Mouse (Mus musculus) kidney, adult 9 months (tissue): Measurements from ENCODE around the gene Arntl.
A peak's percentile ranks its signal among the peaks of the same experiment; 100 is the strongest.

ENCODE experiments used
- DNase-seq: peaks from one replicate; pipeline ENCODE4 v3.0.0; 2022

The Arntl gene

DNA sequence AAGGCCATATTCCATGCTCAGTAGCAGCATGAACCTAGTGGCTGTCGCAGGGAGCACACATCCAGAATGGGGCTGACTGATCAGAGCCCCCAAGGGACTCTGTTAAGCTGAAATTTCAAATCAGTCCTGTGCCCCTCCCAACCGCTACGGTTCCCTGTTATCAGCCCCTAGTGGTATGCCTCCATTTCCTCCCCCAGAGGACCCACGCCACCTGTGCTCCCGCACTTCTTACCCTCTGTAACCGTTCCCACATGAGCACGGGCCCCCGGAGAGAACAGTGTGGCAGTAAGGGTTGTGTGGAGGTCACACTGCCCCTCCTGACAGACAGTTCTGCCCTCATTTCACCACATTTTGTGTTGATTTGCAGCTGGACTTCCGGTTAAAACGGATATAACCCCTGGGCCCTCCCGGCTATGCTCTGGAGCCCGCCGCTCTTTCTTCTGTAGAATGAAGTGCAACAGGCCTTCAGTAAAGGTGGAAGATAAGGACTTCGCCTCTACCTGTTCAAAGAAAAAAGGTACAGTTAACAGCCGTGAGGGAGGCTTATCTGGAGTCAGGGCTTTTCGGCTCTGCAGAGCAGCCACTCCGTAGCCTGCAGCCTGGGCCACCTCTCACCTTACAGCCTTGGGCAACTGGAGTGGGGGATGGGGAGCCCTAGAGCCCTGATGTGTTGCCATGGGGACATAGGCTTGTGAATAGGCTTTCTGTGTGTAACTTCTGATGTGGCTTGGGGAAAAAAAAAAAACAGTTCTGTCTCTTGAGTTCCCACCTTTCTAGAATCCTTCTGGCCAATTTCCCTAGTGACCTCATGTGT, 88.0 kb downstream of the Arntl start:
- DNase-seq: no peak

DNA sequence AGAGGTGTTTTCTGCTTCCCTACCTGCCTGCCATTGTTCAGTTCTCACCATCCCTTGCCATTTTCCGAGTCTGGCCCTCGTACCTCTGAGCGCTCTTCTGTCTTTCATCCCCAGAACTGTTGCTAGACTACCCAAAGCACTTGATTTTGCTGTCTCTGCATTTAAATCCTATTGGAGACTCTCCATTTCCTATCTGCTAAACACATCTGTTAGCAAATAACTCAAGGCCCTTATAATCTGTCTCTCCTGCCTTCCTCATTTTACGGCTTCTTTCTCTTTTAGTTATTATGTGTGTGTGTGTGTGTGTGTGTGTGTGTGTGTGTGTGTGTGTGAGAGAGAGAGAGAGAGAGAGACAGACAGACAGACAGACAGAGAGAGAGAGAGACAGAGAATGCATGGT, 90.5 kb downstream of the Arntl start:
- no peak for DNase-seq

- no peak for DNase-seq
These were observed 102.9 kb downstream of the Arntl start for GRCm38 (mm10) chr7:113310136-113310535.

GRCm38 (mm10) chr7:113311784-113312183, 104.5 kb downstream of the Arntl start:
- DNase-seq: peak; percentile 51

DNA sequence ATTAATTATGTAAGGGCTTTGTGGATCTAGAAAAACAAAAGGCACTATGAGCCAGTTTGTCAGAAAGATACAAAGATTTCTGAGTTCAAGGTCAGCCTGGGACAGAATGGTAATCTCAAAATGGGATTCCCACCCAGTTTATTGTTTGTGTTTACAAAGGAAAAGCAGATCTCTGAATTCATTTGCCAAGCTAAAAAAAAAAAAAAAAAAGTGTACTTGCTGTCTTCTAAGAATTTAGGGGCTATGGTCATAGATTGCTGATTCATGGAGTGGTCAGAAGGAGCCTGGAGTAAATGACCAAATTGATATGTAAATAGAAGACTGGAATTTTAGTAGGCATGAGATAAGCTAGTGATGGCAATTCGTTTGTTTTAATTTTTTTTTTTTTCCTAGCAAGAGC, 112.9 kb downstream of the Arntl start:
- DNase-seq: no peak

DNA sequence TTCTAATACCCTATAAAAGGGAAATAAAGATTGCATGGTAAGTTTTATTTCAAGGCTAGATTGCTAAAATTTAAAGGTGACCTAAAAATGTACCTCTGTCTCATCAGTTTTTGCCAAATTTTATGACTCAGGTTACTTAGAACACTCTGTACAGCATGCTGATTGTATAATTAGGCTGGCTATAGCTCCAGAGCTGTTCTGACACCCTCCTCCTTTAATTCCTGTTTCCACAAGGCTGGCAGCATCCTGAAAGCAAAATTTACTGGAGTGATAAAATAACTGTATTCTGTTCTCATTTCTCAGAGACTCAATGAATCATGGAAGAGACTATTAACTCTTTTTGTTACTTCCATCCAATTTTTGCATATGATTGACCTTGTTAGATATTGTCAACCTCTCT, 126.8 kb downstream of the Arntl start:
- no peak for DNase-seq

- DNase-seq: no peak
These were observed 128.0 kb downstream of the Arntl start for GRCm38 (mm10) chr7:113335250-113335649.

- DNase-seq: no peak
These were observed 140.0 kb downstream of the Arntl start for GRCm38 (mm10) chr7:113347271-113347670.

GRCm38 (mm10) chr7:113347694-113348093, 140.4 kb downstream of the Arntl start:
- no peak for DNase-seq

DNA sequence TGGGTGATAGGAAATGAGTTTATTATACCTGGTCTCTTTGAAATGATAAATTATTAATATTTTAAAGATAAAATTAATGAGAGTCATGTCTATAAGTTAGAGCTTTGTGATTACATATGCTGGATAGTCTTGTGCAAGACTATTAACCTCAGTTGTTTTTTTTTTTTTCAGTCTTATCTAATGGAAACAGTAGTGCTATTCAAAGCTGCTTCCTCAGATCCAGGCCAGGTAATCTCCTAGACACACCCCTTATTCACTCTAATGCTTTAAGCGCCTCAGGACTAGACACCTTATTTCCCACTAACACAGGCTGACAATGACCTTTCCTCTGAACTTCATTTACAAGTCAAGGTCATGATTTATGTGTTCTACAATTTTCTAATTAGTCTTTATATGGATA, 141.8 kb downstream of the Arntl start:
- no peak for DNase-seq
